Mouse (Mus musculus): ENCODE results near the gene Ephx1. TPM values are rescaled to one million over a fixed set of nuclear protein-coding genes. Genes with fewer than 3 reads are reported as not detected.
"Not testable (repeated sequence)": the region's sequence is repeated elsewhere in the genome, so short reads cannot be mapped to it uniquely, and the experiment has no call there.

Ephx1 gene
- polyA plus RNA-seq, 1 experiment from 2014 or later, result 6.0 TPM

DNA sequence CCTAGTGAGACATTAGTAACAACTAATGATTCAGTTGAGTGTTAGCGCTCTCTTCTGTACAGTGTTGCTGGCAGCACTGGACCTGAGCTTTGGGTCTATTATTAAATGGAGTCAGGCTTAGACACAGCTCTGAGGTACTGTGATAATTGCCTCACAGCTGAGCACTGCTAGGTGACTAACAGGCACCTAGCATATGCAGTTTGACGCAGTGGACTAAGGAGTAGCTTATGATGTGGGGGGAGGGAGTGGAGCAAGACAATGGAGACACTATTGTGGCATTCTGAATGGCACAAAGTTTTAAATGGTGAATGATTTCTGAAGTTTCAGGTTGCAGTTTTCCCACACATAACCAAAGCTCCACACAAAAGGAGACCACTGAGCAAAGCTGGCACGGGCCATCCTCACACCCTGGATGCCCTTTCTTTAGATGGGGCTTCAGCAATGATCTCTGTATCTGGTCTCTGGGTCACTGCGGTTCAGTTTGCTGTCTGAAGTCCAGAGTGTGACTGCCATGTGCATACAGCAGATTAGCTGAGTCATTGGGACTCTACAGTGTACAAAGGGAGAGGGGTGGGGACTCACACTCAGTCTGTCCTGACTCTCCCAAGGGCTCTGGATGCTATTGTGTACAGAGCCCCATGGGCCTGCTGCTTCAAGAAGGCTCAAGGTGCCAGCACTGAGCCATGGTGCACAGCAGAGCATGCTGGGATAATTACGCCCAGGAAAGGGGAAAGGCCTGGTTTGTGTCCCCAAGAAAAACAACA is 14.5 kb upstream of the Ephx1 start:
- H3K4me3 ChIP-seq; ATAC-seq (replicated peaks); H3K4me2 ChIP-seq; H3K9ac ChIP-seq; H3K36me3 ChIP-seq (replicated peaks); H3K4me1 ChIP-seq; H3K27me3 ChIP-seq (replicated peaks); H3K27ac ChIP-seq; H3K9me3 ChIP-seq: not testable (repeated sequence)
- WGBS, result 84% methylated on average over 5 of the region's 5 CpGs

DNA sequence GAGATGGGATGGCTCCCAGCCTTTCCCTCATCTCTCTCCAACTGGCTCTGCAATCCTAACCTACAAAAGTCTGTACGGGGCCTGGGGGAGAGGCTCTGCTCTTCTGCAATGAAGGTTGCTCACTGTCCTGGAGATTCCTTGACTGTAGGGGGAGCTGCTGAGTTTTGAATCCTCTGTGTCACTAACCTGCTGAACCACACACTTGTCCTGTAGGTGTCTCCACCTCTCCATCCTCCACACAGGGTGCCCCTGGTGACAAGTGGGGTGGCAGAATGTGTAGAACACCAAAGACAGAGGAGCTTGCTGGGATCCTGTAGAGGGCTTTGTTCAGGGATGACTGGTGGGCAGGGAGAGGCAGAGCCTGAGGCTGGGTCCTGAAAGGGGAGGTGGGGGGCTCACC is 1.6 kb upstream of the Ephx1 start:
- Histone ChIP-seq H3K4me2 (no peak overlapping the region), H3K4me1 (peaks cover 3% of the 10 kb centered on the region; the same call in 1 of the 2 replicates), H3K36me3 (replicated peaks) (no peaks in the 10 kb centered on the region), H3K27me3 (replicated peaks) (peaks cover 4% of the 10 kb centered on the region; the same call in 1 of the 2 replicates), H3K4me3 (no peak overlapping the region), H3K9me3 (no peaks in the 10 kb centered on the region), H3K9ac (no peak overlapping the region), H3K27ac (no peak overlapping the region)
- no peak for ATAC-seq (replicated peaks)
- WGBS, result 17% methylated on average over 1 of the region's 1 CpGs

DNA sequence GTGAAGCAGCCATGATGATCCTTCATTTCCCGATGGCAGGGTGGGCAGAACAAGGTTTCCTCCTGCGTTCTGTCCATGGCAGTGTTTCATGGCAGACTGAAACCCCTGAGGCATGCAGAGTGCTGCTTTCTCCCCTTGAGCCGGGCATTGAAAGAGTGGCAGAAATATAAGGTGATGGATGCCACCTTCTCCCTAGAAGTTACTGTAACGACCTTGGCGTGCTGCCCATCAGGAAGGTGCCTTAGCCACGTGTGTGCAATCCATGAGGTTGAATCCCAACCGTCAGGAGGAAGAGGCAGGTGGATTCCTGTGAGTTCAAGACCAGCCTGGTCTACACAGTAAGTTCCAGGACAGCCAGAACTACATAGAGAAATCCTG is 773 bp upstream of the Ephx1 start:
- peaks cover 4% of the 10 kb centered on the region; the same call in 1 of the 2 replicates for H3K27me3 ChIP-seq (replicated peaks)
- H3K9ac ChIP-seq, result no peak overlapping the region
- peaks cover 8% of the 10 kb centered on the region for H3K4me1 ChIP-seq
- WGBS, result 70% methylated on average over 7 of the region's 7 CpGs
- ATAC-seq (replicated peaks), result no peak
- no peaks in the 10 kb centered on the region for H3K36me3 ChIP-seq (replicated peaks)
- no peak overlapping the region for H3K4me2 ChIP-seq
- H3K4me3 ChIP-seq, result no peak overlapping the region
- H3K27ac ChIP-seq, result no peak overlapping the region
- H3K9me3 ChIP-seq, result no peaks in the 10 kb centered on the region

DNA sequence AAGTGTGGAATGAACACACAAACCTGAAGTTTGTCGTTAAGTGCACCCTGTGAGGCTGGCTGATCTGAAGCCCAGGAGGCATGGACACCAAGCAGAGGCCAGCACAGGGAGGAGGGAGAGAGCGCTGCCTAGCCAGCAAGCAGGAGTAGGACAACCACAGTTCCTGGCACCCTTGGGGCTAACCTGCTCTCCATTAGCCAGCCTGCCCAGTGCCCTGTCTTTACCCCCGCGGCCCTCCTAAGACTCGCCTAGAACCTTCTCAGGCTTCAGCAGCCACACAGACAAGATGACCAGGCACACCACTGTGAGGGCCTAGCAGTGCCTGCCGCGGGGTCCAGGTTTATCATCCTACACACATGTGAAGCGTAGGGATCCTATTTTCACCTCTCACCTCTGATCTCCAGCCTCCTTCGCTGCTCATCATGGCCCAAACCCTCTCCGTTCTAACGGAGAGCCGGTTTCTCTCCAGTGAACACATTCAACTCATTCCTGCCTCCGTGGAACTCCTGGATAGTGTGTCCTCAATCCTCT is 2.7 kb downstream of the Ephx1 start:
- H3K4me2 ChIP-seq, result 0 out of 2 replicates have a peak overlapping the region, but pooled peaks have one; percentile 96
- H3K9me3 ChIP-seq, result no peaks in the 10 kb centered on the region
- H3K36me3 ChIP-seq (replicated peaks), result no peaks in the 10 kb centered on the region
- no peak overlapping the region for H3K27ac ChIP-seq
- H3K27me3 ChIP-seq (replicated peaks), result peaks cover 4% of the 10 kb centered on the region; the same call in 1 of the 2 replicates
- 80% methylated on average over 13 of the region's 13 CpGs for WGBS
- no peak for ATAC-seq (replicated peaks)
- H3K4me1 ChIP-seq, result peaks cover 10% of the 10 kb centered on the region
- H3K4me3 ChIP-seq, result no peak overlapping the region; the same call in 1 of the 2 replicates
- no peak overlapping the region for H3K9ac ChIP-seq

DNA sequence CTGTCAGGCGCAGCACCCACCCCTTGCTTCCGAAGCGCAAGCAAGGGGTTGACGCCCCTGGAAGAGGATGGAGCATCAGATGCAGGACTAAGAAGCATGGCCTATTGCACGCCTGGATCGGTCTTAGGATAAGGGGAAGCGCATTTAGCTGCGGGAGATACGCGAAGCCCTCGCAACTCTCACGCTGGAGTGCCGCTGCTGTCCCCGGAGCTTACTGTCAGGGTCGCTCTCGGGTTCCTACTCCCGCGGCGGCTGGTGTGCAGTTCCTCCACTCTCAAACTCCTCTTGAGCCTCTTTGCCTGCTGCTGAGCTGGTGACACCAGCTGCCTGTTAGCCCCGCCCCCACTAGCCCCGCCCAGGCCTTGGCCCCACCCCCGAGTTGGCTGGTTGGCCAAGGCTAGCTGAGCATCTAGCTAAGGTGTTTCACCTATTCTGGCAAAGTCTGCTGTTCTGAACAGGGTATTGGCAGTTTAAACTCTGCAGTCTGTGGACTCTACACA is 3.4 kb downstream of the Ephx1 start:
- H3K27me3 ChIP-seq (replicated peaks), result peaks cover 4% of the 10 kb centered on the region; the same call in 1 of the 2 replicates
- H3K27ac ChIP-seq, result 0 out of 2 replicates have a peak overlapping the region, but pooled peaks have one; percentile 12
- no peaks in the 10 kb centered on the region for H3K9me3 ChIP-seq
- WGBS, result under 1% methylated on average over 22 of the region's 22 CpGs
- H3K4me2 ChIP-seq, result peak overlapping the region; percentile 96
- peak overlapping the region; percentile 43 for H3K9ac ChIP-seq
- H3K4me3 ChIP-seq, result peak overlapping the region; percentile 50
- peaks cover 10% of the 10 kb centered on the region for H3K4me1 ChIP-seq
- no peaks in the 10 kb centered on the region for H3K36me3 ChIP-seq (replicated peaks)
- peak; percentile 89 for ATAC-seq (replicated peaks)

DNA sequence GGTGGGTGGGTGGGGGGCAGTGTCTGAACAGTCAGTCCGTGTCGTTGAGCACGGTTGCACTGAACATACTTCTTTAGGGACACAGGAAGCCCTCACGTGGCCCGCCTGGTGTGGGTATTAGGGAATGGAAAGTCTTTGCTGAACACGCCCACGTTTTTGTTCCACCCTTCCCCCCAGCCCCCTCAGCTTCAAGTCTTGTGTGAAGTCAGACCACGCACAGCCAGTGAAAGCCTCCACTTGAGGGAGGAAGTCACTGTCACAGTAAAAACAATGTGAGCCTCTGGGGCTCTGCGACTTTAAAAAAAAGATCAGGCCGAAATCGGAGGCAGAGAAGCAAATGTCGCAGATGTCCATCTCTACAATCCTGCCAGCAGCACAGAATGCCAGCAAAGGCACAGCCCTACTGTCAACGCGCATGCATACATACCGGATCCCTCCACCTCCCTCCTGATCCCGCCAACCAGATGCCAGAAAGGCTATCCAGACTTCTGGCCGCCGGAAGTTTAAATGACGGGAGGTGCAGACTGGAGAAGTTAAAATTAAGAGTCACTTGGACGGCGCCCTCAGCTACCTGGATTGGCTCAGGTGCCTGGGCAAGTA is 4.1 kb downstream of the Ephx1 start:
- Histone ChIP-seq H3K4me2 (peak overlapping the region; percentile 96), H3K36me3 (replicated peaks) (no peaks in the 10 kb centered on the region), H3K9me3 (no peaks in the 10 kb centered on the region), H3K27me3 (replicated peaks) (peaks cover 4% of the 10 kb centered on the region; the same call in 1 of the 2 replicates), H3K4me3 (peak overlapping the region; percentile 50), H3K9ac (peak overlapping the region; percentile 43), H3K4me1 (peaks cover 10% of the 10 kb centered on the region), H3K27ac (0 out of 2 replicates have a peak overlapping the region, but pooled peaks have one; percentile 12)
- peak; percentile 84 for ATAC-seq (replicated peaks)
- 2% methylated on average over 21 of the region's 21 CpGs for WGBS

DNA sequence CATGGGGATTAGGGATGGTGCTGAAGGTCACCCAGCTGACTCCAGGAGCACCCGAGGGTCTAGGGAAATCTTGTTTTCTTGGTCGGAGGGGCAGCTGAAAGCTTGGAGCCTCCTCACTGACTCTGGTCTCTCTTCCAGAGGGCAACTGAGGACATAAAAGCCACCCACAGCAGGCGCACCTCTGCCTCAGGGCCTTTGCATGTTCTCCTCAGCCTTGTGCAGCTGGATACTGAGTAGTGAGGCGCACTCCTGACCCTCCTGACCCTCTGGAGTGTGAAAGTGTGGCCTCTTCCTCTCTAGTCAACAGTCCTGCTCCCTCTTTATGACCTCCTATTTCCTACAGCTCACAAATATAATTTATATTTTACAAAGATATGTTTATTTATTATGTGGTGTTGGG is 4.7 kb downstream of the Ephx1 start:
- peak overlapping the region; percentile 96 for H3K4me2 ChIP-seq
- WGBS, result 80% methylated on average over 4 of the region's 4 CpGs
- H3K4me1 ChIP-seq, result peaks cover 10% of the 10 kb centered on the region
- H3K4me3 ChIP-seq, result peak overlapping the region; percentile 50
- H3K9me3 ChIP-seq, result no peaks in the 10 kb centered on the region
- no peak overlapping the region for H3K9ac ChIP-seq
- H3K36me3 ChIP-seq (replicated peaks), result no peaks in the 10 kb centered on the region
- peaks cover 4% of the 10 kb centered on the region; the same call in 1 of the 2 replicates for H3K27me3 ChIP-seq (replicated peaks)
- no peak overlapping the region for H3K27ac ChIP-seq
- ATAC-seq (replicated peaks), result no peak

DNA sequence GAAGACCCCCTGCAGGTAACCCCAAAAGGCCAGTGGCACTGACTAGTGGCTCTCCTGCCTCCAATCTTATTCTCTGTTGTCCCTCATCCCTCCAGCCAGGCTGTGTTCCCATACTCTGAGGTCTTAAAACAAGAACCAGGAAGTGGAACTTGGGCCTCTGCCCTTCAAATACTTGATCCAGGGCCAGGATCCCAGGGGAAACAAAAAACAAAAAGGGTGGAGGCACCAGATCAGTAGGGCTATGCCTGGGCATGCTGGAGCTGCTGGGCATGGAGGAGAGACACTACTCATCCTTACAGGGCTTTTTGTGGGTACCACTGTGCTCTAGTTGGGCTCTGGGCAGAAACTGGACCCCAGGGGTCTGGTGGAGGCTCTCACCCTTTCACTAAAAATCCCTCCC is 5.1 kb downstream of the Ephx1 start:
- Histone ChIP-seq H3K27me3 (replicated peaks) (peaks cover 4% of the 10 kb centered on the region; the same call in 1 of the 2 replicates), H3K4me1 (peaks cover 10% of the 10 kb centered on the region), H3K36me3 (replicated peaks) (no peaks in the 10 kb centered on the region), H3K4me3 (no peak overlapping the region), H3K9me3 (no peaks in the 10 kb centered on the region), H3K27ac (no peak overlapping the region), H3K9ac (no peak overlapping the region), H3K4me2 (no peak overlapping the region)
- no peak; the same call in 1 of the 2 replicates for ATAC-seq (replicated peaks)

DNA sequence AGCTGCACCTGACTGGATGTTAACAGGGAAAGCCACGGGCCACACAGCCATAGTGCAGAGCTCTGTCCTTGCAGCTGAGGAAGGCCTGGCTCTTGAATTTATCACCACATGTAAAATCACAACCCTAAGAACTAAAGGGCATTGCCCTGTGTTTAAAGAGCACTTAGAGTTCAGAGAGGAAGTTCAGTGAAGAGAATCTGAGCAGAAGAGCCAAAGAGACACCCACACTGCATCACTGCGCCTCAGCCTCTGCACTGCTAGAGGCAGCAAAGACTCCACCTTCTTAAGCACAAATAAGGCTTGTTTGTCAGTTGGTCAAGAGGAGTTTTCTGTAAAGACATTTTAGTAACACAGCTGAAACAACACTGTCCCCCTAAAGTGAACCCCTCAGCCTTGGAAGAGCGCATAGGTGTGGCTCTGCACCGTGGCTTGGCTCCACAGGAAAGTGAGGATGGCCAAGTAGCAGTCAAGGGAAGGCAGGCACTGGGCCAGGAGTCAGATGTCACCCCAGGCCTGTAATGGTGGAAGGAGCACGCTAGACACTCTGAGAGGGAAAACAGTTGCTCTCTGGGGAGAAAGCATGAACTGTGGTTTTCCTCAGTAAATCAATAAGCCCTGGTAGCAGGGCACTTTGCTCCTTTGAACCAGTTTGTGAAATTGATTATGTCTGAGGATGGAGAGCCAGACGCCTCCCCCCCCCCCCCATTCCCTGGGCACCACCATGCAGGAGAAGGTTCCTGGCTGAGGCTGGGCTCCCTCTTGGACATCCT is 5.8 kb downstream of the Ephx1 start:
- no peaks in the 10 kb centered on the region for H3K36me3 ChIP-seq (replicated peaks)
- 79% methylated on average over 6 of the region's 6 CpGs for WGBS
- peaks cover 10% of the 10 kb centered on the region for H3K4me1 ChIP-seq
- peaks cover 4% of the 10 kb centered on the region; the same call in 1 of the 2 replicates for H3K27me3 ChIP-seq (replicated peaks)
- H3K4me3 ChIP-seq, result no peak overlapping the region
- H3K9me3 ChIP-seq, result no peaks in the 10 kb centered on the region
- H3K4me2 ChIP-seq, result no peak overlapping the region
- H3K9ac ChIP-seq, result no peak overlapping the region
- no peak for ATAC-seq (replicated peaks)
- H3K27ac ChIP-seq, result no peak overlapping the region

DNA sequence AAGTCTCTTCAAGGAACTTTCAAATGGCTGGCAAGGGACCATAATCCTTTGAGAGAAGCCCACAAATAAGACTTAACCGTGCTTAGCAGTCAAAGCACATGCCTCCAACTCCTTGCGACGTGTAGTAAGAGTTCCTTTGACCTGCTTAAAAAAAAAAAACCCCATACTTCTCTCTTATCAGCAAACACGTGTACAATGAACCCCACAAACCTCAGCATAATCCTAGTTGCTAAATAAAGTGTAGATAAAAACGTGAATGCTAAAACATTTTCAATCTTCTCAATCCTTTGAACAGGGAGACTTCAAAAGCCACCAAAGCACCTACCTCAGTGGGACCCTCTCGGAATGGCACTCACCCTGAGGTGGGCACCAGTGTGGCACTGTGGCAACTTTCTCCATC is 7.3 kb downstream of the Ephx1 start:
- no peak overlapping the region for H3K4me2 ChIP-seq
- H3K9me3 ChIP-seq, result no peaks in the 10 kb centered on the region
- H3K27me3 ChIP-seq (replicated peaks), result peaks cover 4% of the 10 kb centered on the region; the same call in 1 of the 2 replicates
- H3K36me3 ChIP-seq (replicated peaks), result no peaks in the 10 kb centered on the region
- 79% methylated on average over 6 of the region's 6 CpGs for WGBS
- H3K4me1 ChIP-seq, result peaks cover 10% of the 10 kb centered on the region
- no peak for ATAC-seq (replicated peaks)
- H3K9ac ChIP-seq, result no peak overlapping the region
- H3K4me3 ChIP-seq, result no peak overlapping the region
- H3K27ac ChIP-seq, result no peak overlapping the region

DNA sequence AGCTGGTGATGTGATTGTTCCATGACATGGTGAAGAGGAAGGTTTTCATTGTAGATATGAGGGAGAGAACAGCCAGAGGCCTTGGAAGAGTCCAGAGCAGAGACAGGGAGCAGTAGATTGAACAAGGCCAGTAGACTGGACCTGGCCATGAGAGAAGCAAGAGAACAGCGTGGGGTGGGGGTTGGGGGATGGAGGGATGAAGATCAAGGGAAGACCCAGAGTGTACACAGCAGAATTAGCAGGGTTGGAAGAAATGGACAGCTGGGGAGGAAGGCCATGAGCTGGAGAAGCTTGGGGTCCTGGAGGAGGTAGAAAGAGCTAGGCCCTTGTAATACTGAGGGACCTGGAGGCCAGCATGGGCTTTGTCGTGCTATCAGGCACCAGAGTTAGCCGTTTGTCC is 8.3 kb downstream of the Ephx1 start:
- no peaks in the 10 kb centered on the region for H3K9me3 ChIP-seq
- no peak overlapping the region for H3K4me3 ChIP-seq
- ATAC-seq (replicated peaks), result no peak
- no peak overlapping the region for H3K4me2 ChIP-seq
- H3K27ac ChIP-seq, result no peak overlapping the region
- no peaks in the 10 kb centered on the region for H3K36me3 ChIP-seq (replicated peaks)
- H3K9ac ChIP-seq, result no peak overlapping the region
- WGBS, result 90% methylated on average over 3 of the region's 3 CpGs
- peaks cover 8% of the 10 kb centered on the region for H3K4me1 ChIP-seq
- no peaks in the 10 kb centered on the region for H3K27me3 ChIP-seq (replicated peaks)

DNA sequence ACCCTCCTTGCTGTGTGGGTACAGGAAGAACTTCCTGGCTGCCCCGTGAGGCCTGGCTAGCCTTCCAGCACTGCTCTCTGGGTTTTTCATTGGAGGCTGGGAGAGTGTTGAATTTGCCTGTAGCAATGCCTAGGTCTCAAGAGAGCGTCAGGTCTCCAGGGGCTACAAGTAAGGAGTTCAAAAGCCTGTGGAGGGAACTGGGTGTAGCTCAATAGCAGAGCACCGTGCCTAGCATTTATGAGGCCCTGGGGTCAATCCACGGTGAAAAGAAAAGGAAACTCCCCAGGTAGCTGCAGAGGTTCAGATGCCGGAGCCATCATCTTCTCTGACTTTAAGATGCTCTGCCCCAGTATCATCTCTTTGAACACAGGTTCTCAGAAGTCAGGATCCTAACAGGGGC is 9.1 kb downstream of the Ephx1 start:
- no peaks in the 10 kb centered on the region for H3K9me3 ChIP-seq
- no peak overlapping the region for H3K4me2 ChIP-seq
- H3K36me3 ChIP-seq (replicated peaks), result no peaks in the 10 kb centered on the region
- no peak overlapping the region for H3K9ac ChIP-seq
- no peaks in the 10 kb centered on the region for H3K27me3 ChIP-seq (replicated peaks)
- H3K27ac ChIP-seq, result no peak overlapping the region
- ATAC-seq (replicated peaks), result no peak
- WGBS, result 63% methylated on average over 5 of the region's 5 CpGs
- no peak overlapping the region for H3K4me3 ChIP-seq
- peaks cover 3% of the 10 kb centered on the region for H3K4me1 ChIP-seq
